Mouse (Mus musculus): ENCODE data around the gene Vpreb2. TPM values are rescaled to one million over a fixed set of nuclear protein-coding genes. Genes with fewer than 3 reads are reported as not detected.
A peak's percentile ranks its signal among the peaks of the same experiment; 100 is the strongest.

Vpreb2 gene
- total and polyA plus RNA-seq, 2 experiments from 2014 or later, result not detected

GRCm38 (mm10) chr16:17938187-17938586 is 42.0 kb upstream of the Vpreb2 start:
- WGBS, result 41% methylated on average over 7 of the region's 7 CpGs
- no peak overlapping the region for H3K4me3 ChIP-seq (ENCODE audit: low read depth, low read length)
- H3K27me3 ChIP-seq (ENCODE audit: control insufficient read depth, insufficient read depth, low read length), result no peaks in the 10 kb centered on the region
- no peaks in the 10 kb centered on the region for H3K4me1 ChIP-seq (ENCODE audit: control insufficient read depth, insufficient read depth)
- TF ChIP-seq CTCF (IDR thresholded peaks at IDR 0.05; ENCODE audit: low read depth) (no peak), EP300 (IDR thresholded peaks at IDR 0.05; ENCODE audit: low read depth) (no peak)
- H3K9ac ChIP-seq (replicated peaks; ENCODE audit: low read depth, low read length), result no peak overlapping the region
- ATAC-seq (ENCODE audit: insufficient read depth, low read depth) (0 out of 2 replicates have a peak, but pooled peaks have one; percentile 39), DNase-seq (ENCODE audit: low spot score) (no peak)
- H3K9me3 ChIP-seq (replicated peaks; ENCODE audit: control insufficient read depth, low read length), result no peaks in the 10 kb centered on the region
- H3K36me3 ChIP-seq (replicated peaks; ENCODE audit: control insufficient read depth, insufficient read depth, low read length), result no peaks in the 10 kb centered on the region
- no peak overlapping the region for H3K27ac ChIP-seq (ENCODE audit: low read depth)
- H3K4me2 ChIP-seq (ENCODE audit: low read depth, low read length), result no peak overlapping the region

GRCm38 (mm10) chr16:17938821-17939220 is 41.4 kb upstream of the Vpreb2 start:
- no peak overlapping the region for H3K27ac ChIP-seq (ENCODE audit: low read depth)
- H3K9ac ChIP-seq (replicated peaks; ENCODE audit: low read depth, low read length), result no peak overlapping the region
- no peak overlapping the region for H3K4me2 ChIP-seq (ENCODE audit: low read depth, low read length)
- DNase-seq (ENCODE audit: low spot score), result peak; percentile 56
- no peaks in the 10 kb centered on the region for H3K9me3 ChIP-seq (replicated peaks; ENCODE audit: control insufficient read depth, low read length)
- H3K27me3 ChIP-seq (ENCODE audit: control insufficient read depth, insufficient read depth, low read length), result no peaks in the 10 kb centered on the region
- TF ChIP-seq EP300 (IDR thresholded peaks at IDR 0.05; ENCODE audit: low read depth) (no peak), CTCF (IDR thresholded peaks at IDR 0.05; ENCODE audit: low read depth) (peak; percentile 71)
- 13% methylated on average over 7 of the region's 7 CpGs for WGBS
- peak; percentile 84; the same call in 1 of the 2 replicates for ATAC-seq (ENCODE audit: insufficient read depth, low read depth)
- no peaks in the 10 kb centered on the region for H3K4me1 ChIP-seq (ENCODE audit: control insufficient read depth, insufficient read depth)
- no peak overlapping the region for H3K4me3 ChIP-seq (ENCODE audit: low read depth, low read length)
- H3K36me3 ChIP-seq (replicated peaks; ENCODE audit: control insufficient read depth, insufficient read depth, low read length), result no peaks in the 10 kb centered on the region

- H3K4me2 ChIP-seq (ENCODE audit: low read depth, low read length), result no peak overlapping the region
- H3K36me3 ChIP-seq (replicated peaks; ENCODE audit: control insufficient read depth, insufficient read depth, low read length), result no peaks in the 10 kb centered on the region
- DNase-seq (ENCODE audit: low spot score), result no peak
- H3K27ac ChIP-seq (ENCODE audit: low read depth), result no peak overlapping the region
- WGBS, result 32% methylated on average over 9 of the region's 9 CpGs
- TF ChIP-seq EP300 (IDR thresholded peaks at IDR 0.05; ENCODE audit: low read depth) (no peak), CTCF (IDR thresholded peaks at IDR 0.05; ENCODE audit: low read depth) (no peak)
- no peak overlapping the region for H3K9ac ChIP-seq (replicated peaks; ENCODE audit: low read depth, low read length)
- ATAC-seq (ENCODE audit: insufficient read depth, low read depth), result no peak
- H3K4me1 ChIP-seq (ENCODE audit: control insufficient read depth, insufficient read depth), result no peaks in the 10 kb centered on the region
- no peak overlapping the region for H3K4me3 ChIP-seq (ENCODE audit: low read depth, low read length)
- H3K9me3 ChIP-seq (replicated peaks; ENCODE audit: control insufficient read depth, low read length), result no peaks in the 10 kb centered on the region
- no peaks in the 10 kb centered on the region for H3K27me3 ChIP-seq (ENCODE audit: control insufficient read depth, insufficient read depth, low read length)
These were observed 40.9 kb upstream of the Vpreb2 start for GRCm38 (mm10) chr16:17939255-17939751.

- ATAC-seq (ENCODE audit: insufficient read depth, low read depth), result no peak
- no peak for DNase-seq (ENCODE audit: low spot score)
These were observed 36.8 kb upstream of the Vpreb2 start for GRCm38 (mm10) chr16:17943466-17943865.

GRCm38 (mm10) chr16:17945081-17945831 is 35.0 kb upstream of the Vpreb2 start:
- H3K9me3 ChIP-seq (replicated peaks; ENCODE audit: control insufficient read depth, low read length), result no peaks in the 10 kb centered on the region

More at GRCm38 (mm10) chr16:17943466-17943865, 36.8 kb upstream of the Vpreb2 start:
- TF ChIP-seq CTCF (IDR thresholded peaks at IDR 0.05; ENCODE audit: low read depth) (no peak), EP300 (IDR thresholded peaks at IDR 0.05; ENCODE audit: low read depth) (no peak)
- Histone ChIP-seq H3K4me3 (ENCODE audit: low read depth, low read length) (no peak overlapping the region), H3K27me3 (ENCODE audit: control insufficient read depth, insufficient read depth, low read length) (no peaks in the 10 kb centered on the region), H3K9me3 (replicated peaks; ENCODE audit: control insufficient read depth, low read length) (no peaks in the 10 kb centered on the region), H3K27ac (ENCODE audit: low read depth) (no peak overlapping the region), H3K36me3 (replicated peaks; ENCODE audit: control insufficient read depth, insufficient read depth, low read length) (no peaks in the 10 kb centered on the region), H3K9ac (replicated peaks; ENCODE audit: low read depth, low read length) (no peak overlapping the region), H3K4me1 (ENCODE audit: control insufficient read depth, insufficient read depth) (no peaks in the 10 kb centered on the region), H3K4me2 (ENCODE audit: low read depth, low read length) (no peak overlapping the region)
- WGBS, result 58% methylated on average over 8 of the region's 8 CpGs

More at GRCm38 (mm10) chr16:17945081-17945831, 35.0 kb upstream of the Vpreb2 start:
- Histone ChIP-seq H3K4me3 (ENCODE audit: low read depth, low read length) (no peak overlapping the region), H3K27ac (ENCODE audit: low read depth) (no peak overlapping the region), H3K4me2 (ENCODE audit: low read depth, low read length) (no peak overlapping the region), H3K9ac (replicated peaks; ENCODE audit: low read depth, low read length) (no peak overlapping the region), H3K36me3 (replicated peaks; ENCODE audit: control insufficient read depth, insufficient read depth, low read length) (no peaks in the 10 kb centered on the region), H3K27me3 (ENCODE audit: control insufficient read depth, insufficient read depth, low read length) (no peaks in the 10 kb centered on the region), H3K4me1 (ENCODE audit: control insufficient read depth, insufficient read depth) (no peaks in the 10 kb centered on the region)
- ATAC-seq (ENCODE audit: insufficient read depth, low read depth) (no peak), DNase-seq (ENCODE audit: low spot score) (no peak)
- 49% methylated on average over 7 of the region's 7 CpGs for WGBS
- no peak for TF ChIP-seq CTCF (IDR thresholded peaks at IDR 0.05; ENCODE audit: low read depth)
- no peak for TF ChIP-seq EP300 (IDR thresholded peaks at IDR 0.05; ENCODE audit: low read depth)

Data from heart, postnatal 0 days (tissue).